Comparison of ENCODE assay signal across 27 mouse cellular contexts in the genomic region with DNA sequence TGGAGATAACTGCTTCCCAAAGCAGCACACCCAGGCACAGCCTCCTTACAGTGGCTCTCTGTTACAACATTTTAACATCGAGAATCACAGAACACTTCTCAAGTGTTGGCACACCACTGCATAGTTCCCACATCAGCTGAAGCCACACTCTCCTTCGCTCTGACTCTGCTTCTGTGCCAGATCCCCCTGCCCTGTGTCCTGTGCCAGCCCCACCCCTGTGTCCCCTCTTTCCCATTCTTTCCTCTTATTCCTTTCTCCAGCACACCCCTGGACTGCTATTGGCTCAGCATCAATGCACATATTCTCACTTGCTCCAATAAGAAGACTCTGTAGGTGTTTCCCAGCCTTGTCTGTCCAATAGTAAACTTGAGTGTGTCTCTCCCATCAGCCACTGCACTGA. TPM values are rescaled to one million over a fixed set of nuclear protein-coding genes. Genes with fewer than 3 reads are reported as not detected.
DNase-seq lines count a peak whose midpoint lies in the region; ATAC-seq and TF ChIP-seq lines count a peak whose summit lies in the region.
"Had no signal": no experiment of that assay in that cellular context is flagged by ENCODE, and none has a peak within 500 bp of the region (broad histone marks: within the 10 kb centered on the region; RNA-seq: fewer than 3 reads in every experiment).

No protein-coding gene starts in this region.

- H3K27ac ChIP-seq in heart, embryonic 12.5 days (ENCODE audit: poor library complexity, severe bottlenecking), result no peak overlapping the region
- peak overlapping the region; percentile 4; the same call in 1 of the 2 replicates for H3K27ac ChIP-seq in heart, embryonic 15.5 days
- H3K27ac ChIP-seq in heart, adult 2 months, result no peak overlapping the region
- H3K27ac ChIP-seq: forebrain, embryonic 10.5 days; forebrain, embryonic 13.5 days; hindbrain, embryonic 14.5 days; hindbrain, postnatal 0 days had no signal

- 0 out of 2 replicates have a peak overlapping the region, but pooled peaks have one; percentile 13 for H3K4me2 ChIP-seq in heart, embryonic 12.5 days
- H3K4me2 ChIP-seq in heart, embryonic 15.5 days, result peak overlapping the region; percentile 1; the same call in 1 of the 2 replicates
- H3K4me2 ChIP-seq: forebrain, embryonic 13.5 days; hindbrain, embryonic 14.5 days had no signal

- DNase-seq in heart, adult 18-20 months, result no peak
- no peak for DNase-seq in heart, adult 2 months
- peak; percentile 4 to 8 for DNase-seq in heart, postnatal 10 days
- no peak for DNase-seq in heart, postnatal 36 days
- DNase-seq: adrenal gland, postnatal 10 days; adrenal gland, postnatal 36 days; B cell, adult 2 months; cerebellum, adult 18-20 months; cerebellum, adult 9-10 months; cerebellum, postnatal 14 days; gastrocnemius, postnatal 10 days; gastrocnemius, postnatal 36 days; kidney, adult 18-20 months; kidney, adult 9 months had no signal

- no peak overlapping the region for H3K4me3 ChIP-seq in heart, embryonic 12.5 days
- H3K4me3 ChIP-seq in heart, embryonic 15.5 days, result no peak overlapping the region
- no peak overlapping the region for H3K4me3 ChIP-seq in heart, adult 2 months
- H3K4me3 ChIP-seq: forebrain, embryonic 10.5 days; forebrain, embryonic 13.5 days had no signal

- TF ChIP-seq CTCF in heart, adult 2 months (IDR thresholded peaks at IDR 0.05), result no peak

- H3K9ac ChIP-seq in heart, embryonic 12.5 days, result no peak overlapping the region
- no peak overlapping the region for H3K9ac ChIP-seq in heart, embryonic 15.5 days
- H3K9ac ChIP-seq in heart, adult 2 months (ENCODE audit: low read depth, low read length), result no peak overlapping the region
- H3K9ac ChIP-seq: forebrain, embryonic 13.5 days; hindbrain, embryonic 14.5 days had no signal

- WGBS in heart, embryonic 12.5 days, result 45% methylated on average over 2 of the region's 2 CpGs
- 60% methylated on average over 2 of the region's 2 CpGs for WGBS in heart, embryonic 15.5 days
- WGBS in heart, adult 2 months, result 56% methylated on average over 2 of the region's 2 CpGs

- no peak for ATAC-seq in heart, embryonic 12.5 days (ENCODE audit: insufficient number of reproducible peaks, low FRiP score)
- no peak for ATAC-seq in heart, embryonic 15.5 days (replicated peaks; ENCODE audit: insufficient number of reproducible peaks, insufficient read depth, low FRiP score, low read depth)
- ATAC-seq: forebrain, embryonic 13.5 days; forebrain, embryonic 16.5 days; hindbrain, postnatal 0 days; inflammation-experienced regulatory T-cells, adult 6 months; intestine, embryonic 16.5 days; Patski had no signal

- TF ChIP-seq POLR2A in heart, adult 2 months (IDR thresholded peaks at IDR 0.05; ENCODE audit: insufficient read depth, low read depth, low read length), result no peak

- no peaks in the 10 kb centered on the region for H3K79me2 ChIP-seq in heart, adult 2 months (replicated peaks; ENCODE audit: control insufficient read depth, insufficient read depth, low read length)

- no peaks in the 10 kb centered on the region for H3K36me3 ChIP-seq in heart, embryonic 12.5 days
- H3K36me3 ChIP-seq in heart, embryonic 15.5 days, result no peaks in the 10 kb centered on the region
- no peaks in the 10 kb centered on the region for H3K36me3 ChIP-seq in heart, adult 2 months (ENCODE audit: control insufficient read depth, insufficient read depth, low read length)
- H3K36me3 ChIP-seq: forebrain, embryonic 10.5 days; G1E had no signal

- intact Hi-C loops in heart, adult 2 months (cut with DNase I), result loop anchor here (5.0 kb wide), 1 partner anchor 477 kb away; no protein-coding TSS in a partner anchor
- intact Hi-C loops in heart, postnatal 10 days (cut with DNase I), result no loop called here
- intact Hi-C loops in heart, postnatal 36 days (cut with DNase I), result no loop called here

- no peak for TF ChIP-seq EP300 in heart, adult 2 months (IDR thresholded peaks at IDR 0.05; ENCODE audit: insufficient read depth, low read depth, low read length)

- no peaks in the 10 kb centered on the region for H3K27me3 ChIP-seq in heart, embryonic 12.5 days (replicated peaks)
- no peaks in the 10 kb centered on the region for H3K27me3 ChIP-seq in heart, embryonic 15.5 days
- H3K27me3 ChIP-seq in heart, adult 2 months (ENCODE audit: control insufficient read depth, insufficient read depth, low read length), result no peaks in the 10 kb centered on the region
- H3K27me3 ChIP-seq: forebrain, embryonic 13.5 days had no signal

- no peaks in the 10 kb centered on the region for H3K9me3 ChIP-seq in heart, embryonic 12.5 days (replicated peaks)
- no peaks in the 10 kb centered on the region for H3K9me3 ChIP-seq in heart, embryonic 15.5 days (replicated peaks)
- H3K9me3 ChIP-seq: forebrain, embryonic 10.5 days; forebrain, embryonic 13.5 days; G1E had no signal

- peaks cover 15% of the 10 kb centered on the region for H3K4me1 ChIP-seq in heart, embryonic 12.5 days (replicated peaks)
- peaks cover 3% of the 10 kb centered on the region; the same call in 1 of the 2 replicates for H3K4me1 ChIP-seq in heart, embryonic 15.5 days (replicated peaks)
- H3K4me1 ChIP-seq in heart, adult 2 months (ENCODE audit: control insufficient read depth, insufficient read depth, low read length), result no peaks in the 10 kb centered on the region
- H3K4me1 ChIP-seq: forebrain, embryonic 13.5 days had no signal

RNA-seq across cellular contexts. Expression of gene Fstl4, which starts 45.1 kb away (rescaled TPM):
- polyA plus RNA-seq in heart, embryonic 12.5 days (2016; fragmentation: Nextera tagmentation; extraction: Ambion mirVana), result 14.1 and 14.8 TPM in 2 replicates
- 1 to 10 TPM; 2.8 to 5.6 TPM for total RNA-seq in heart, adult 18-20 months (2021)
- 5.7 and 6.7 TPM in 2 replicates for polyA plus RNA-seq in heart, embryonic 15.5 days (2015; fragmentation: Nextera tagmentation; extraction: Ambion mirVana)
- total RNA-seq in heart, adult 2 months (2021), result 1 to 10 TPM; 3.0 to 4.0 TPM
- 0.82 and 1.5 TPM in 2 replicates for polyA plus RNA-seq in heart, adult 2 months (2012; rRNA removed)
- 1 to 10 TPM; 7.7 to 8.5 TPM for total RNA-seq in heart, postnatal 10 days (2021)
- 1 to 10 TPM; 1.4 to 4.0 TPM for total RNA-seq in heart, postnatal 36 days (2021)
- total RNA-seq: CH12.LX; gastrocnemius, adult 18-20 months; gastrocnemius, postnatal 36 days had no signal
- polyA plus RNA-seq: G1E; inflammation-experienced regulatory T-cells, adult 6 months; Patski had no signal

Comparison
In these comparisons a context has a peak if more than half of its experiments do, and no peak if none do; other contexts are left out.
1. DNase-seq: peak in heart, postnatal 10 days (2 of 2); none in heart, adult 18-20 months (0 of 2), heart, adult 2 months (0 of 2) and heart, postnatal 36 days (0 of 2).